Mouse (Mus musculus): Measurements from ENCODE around the gene Itga10. TPM values are rescaled to one million over a fixed set of nuclear protein-coding genes. Genes with fewer than 3 reads are reported as not detected.

Gene Itga10
- polyA plus RNA-seq, 1 experiment from 2014 or later, result 0.31 TPM

- no peak for ATAC-seq
Measured at GRCm38 (mm10) chr3:96701003-96701402, 55.6 kb downstream of the Itga10 start.

GRCm38 (mm10) chr3:96704778-96705177, 59.4 kb downstream of the Itga10 start:
- Histone ChIP-seq H3K4me1 (ENCODE audit: insufficient read depth, low read depth, low read length) (peaks cover 6% of the 10 kb centered on the region; the same call in 1 of the 2 replicates), H3K27me3 (replicated peaks; ENCODE audit: insufficient read depth, low read length) (no peaks in the 10 kb centered on the region), H3K27ac (ENCODE audit: low read length) (no peak overlapping the region), H3K9ac (replicated peaks; ENCODE audit: low read depth) (no peak overlapping the region), H3K4me2 (replicated peaks; ENCODE audit: low read depth, low read length) (no peak overlapping the region), H3K36me3 (ENCODE audit: insufficient read depth, low read length) (peaks cover 23% of the 10 kb centered on the region), H3K4me3 (ENCODE audit: low read depth, low read length) (no peak overlapping the region), H3K9me3 (ENCODE audit: low read length) (no peaks in the 10 kb centered on the region)
- whole genome bisulfite sequencing, result 66% methylated on average over 11 of the region's 11 CpGs
- TF ChIP-seq CTCF (IDR thresholded peaks at IDR 0.05) (peak; percentile 65), EP300 (IDR thresholded peaks at IDR 0.05) (no peak)
- no peak for ATAC-seq
- no peak for DNase-seq (ENCODE audit: low spot score)

More at GRCm38 (mm10) chr3:96701003-96701402, 55.6 kb downstream of the Itga10 start:
- TF ChIP-seq CTCF (IDR thresholded peaks at IDR 0.05) (no peak), EP300 (IDR thresholded peaks at IDR 0.05) (no peak)
- peaks cover 23% of the 10 kb centered on the region for H3K36me3 ChIP-seq (ENCODE audit: insufficient read depth, low read length)
- H3K9me3 ChIP-seq (ENCODE audit: low read length), result no peaks in the 10 kb centered on the region
- no peak overlapping the region for H3K27ac ChIP-seq (ENCODE audit: low read length)
- H3K4me3 ChIP-seq (ENCODE audit: low read depth, low read length), result no peak overlapping the region
- no peak for DNase-seq (ENCODE audit: low spot score)
- peaks cover under 1% of the 10 kb centered on the region; the same call in 1 of the 2 replicates for H3K4me1 ChIP-seq (ENCODE audit: insufficient read depth, low read depth, low read length)
- H3K27me3 ChIP-seq (replicated peaks; ENCODE audit: insufficient read depth, low read length), result no peaks in the 10 kb centered on the region
- 87% methylated on average over 4 of the region's 4 CpGs for WGBS
- H3K9ac ChIP-seq (replicated peaks; ENCODE audit: low read depth), result no peak overlapping the region
- no peak overlapping the region for H3K4me2 ChIP-seq (replicated peaks; ENCODE audit: low read depth, low read length)

DNA sequence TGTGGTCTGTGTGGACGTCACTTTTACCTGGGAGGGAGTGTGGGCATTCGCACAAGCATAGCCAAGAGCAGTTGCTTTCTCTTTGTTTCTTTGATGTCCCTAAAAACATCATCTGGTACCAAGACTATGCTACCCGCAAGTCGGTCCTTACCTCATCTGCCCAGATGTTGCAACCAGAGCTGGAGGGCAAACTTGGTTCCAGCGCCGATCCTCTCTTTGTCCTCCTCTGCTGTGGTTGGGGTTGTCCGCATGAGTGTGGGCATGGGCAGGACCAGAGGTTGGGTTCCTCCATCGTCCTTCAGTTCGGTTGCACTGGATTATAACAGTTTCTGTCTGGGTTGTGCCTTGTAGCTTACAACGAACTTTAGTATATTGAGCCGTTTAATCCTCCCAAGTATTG, 60.8 kb downstream of the Itga10 start:
- Histone ChIP-seq H3K27me3 (replicated peaks; ENCODE audit: insufficient read depth, low read length) (no peaks in the 10 kb centered on the region), H3K4me2 (replicated peaks; ENCODE audit: low read depth, low read length) (no peak overlapping the region), H3K4me3 (ENCODE audit: low read depth, low read length) (no peak overlapping the region), H3K4me1 (ENCODE audit: insufficient read depth, low read depth, low read length) (peaks cover 6% of the 10 kb centered on the region; the same call in 1 of the 2 replicates), H3K9me3 (ENCODE audit: low read length) (no peaks in the 10 kb centered on the region), H3K9ac (replicated peaks; ENCODE audit: low read depth) (no peak overlapping the region), H3K27ac (ENCODE audit: low read length) (no peak overlapping the region), H3K36me3 (ENCODE audit: insufficient read depth, low read length) (peaks cover 24% of the 10 kb centered on the region)
- no peak for TF ChIP-seq EP300 (IDR thresholded peaks at IDR 0.05)
- no peak for TF ChIP-seq CTCF (IDR thresholded peaks at IDR 0.05)
- 91% methylated on average over 11 of the region's 11 CpGs for WGBS
- DNase-seq (ENCODE audit: low spot score) (no peak), ATAC-seq (no peak)

DNA sequence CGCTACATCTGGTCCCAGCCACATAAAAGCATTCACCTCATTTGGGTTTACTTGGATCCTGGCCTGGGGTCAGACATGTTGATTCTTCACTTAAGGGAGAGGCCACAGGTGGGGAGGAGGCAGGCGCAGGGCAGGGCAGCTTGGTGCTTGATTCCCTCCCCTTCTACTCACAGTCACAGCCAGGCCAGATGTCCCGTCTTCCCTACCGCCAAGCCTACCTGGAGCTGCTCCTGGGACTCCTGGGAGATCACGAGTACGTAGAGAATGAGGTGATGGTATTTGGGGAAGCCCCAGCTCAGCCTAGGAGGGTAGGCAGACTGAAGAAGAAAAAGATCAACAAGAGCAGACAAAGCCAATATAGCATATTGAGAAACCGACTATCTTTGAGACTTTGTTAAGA, 61.6 kb downstream of the Itga10 start:
- ATAC-seq (no peak), DNase-seq (ENCODE audit: low spot score) (peak; percentile 13)
- H3K9me3 ChIP-seq (ENCODE audit: low read length), result no peaks in the 10 kb centered on the region
- no peak overlapping the region for H3K4me3 ChIP-seq (ENCODE audit: low read depth, low read length)
- H3K27me3 ChIP-seq (replicated peaks; ENCODE audit: insufficient read depth, low read length), result no peaks in the 10 kb centered on the region
- H3K4me1 ChIP-seq (ENCODE audit: insufficient read depth, low read depth, low read length), result peaks cover 6% of the 10 kb centered on the region; the same call in 1 of the 2 replicates
- peaks cover 27% of the 10 kb centered on the region for H3K36me3 ChIP-seq (ENCODE audit: insufficient read depth, low read length)
- WGBS, result 62% methylated on average over 7 of the region's 7 CpGs
- TF ChIP-seq EP300 (IDR thresholded peaks at IDR 0.05) (no peak), CTCF (IDR thresholded peaks at IDR 0.05) (no peak)
- H3K9ac ChIP-seq (replicated peaks; ENCODE audit: low read depth), result no peak overlapping the region
- H3K27ac ChIP-seq (ENCODE audit: low read length), result no peak overlapping the region
- H3K4me2 ChIP-seq (replicated peaks; ENCODE audit: low read depth, low read length), result no peak overlapping the region

- WGBS, result 5% methylated on average over 39 of the region's 42 CpGs
- DNase-seq (ENCODE audit: low spot score), result peak; percentile 86
- peak within 1 kb of the TSS; percentile 13; the same call in 1 of the 2 replicates for H3K9ac ChIP-seq (replicated peaks; ENCODE audit: low read depth)
- TF ChIP-seq EP300 (IDR thresholded peaks at IDR 0.05), result no peak
- TF ChIP-seq CTCF (IDR thresholded peaks at IDR 0.05), result peak; percentile 98
- H3K4me1 ChIP-seq (ENCODE audit: insufficient read depth, low read depth, low read length), result peaks cover 6% of the 10 kb centered on the region; the same call in 1 of the 2 replicates
- no peaks in the 10 kb centered on the region for H3K9me3 ChIP-seq (ENCODE audit: low read length)
- H3K27ac ChIP-seq (ENCODE audit: low read length), result no peak within 1 kb of the TSS
- H3K4me3 ChIP-seq (ENCODE audit: low read depth, low read length), result peak within 1 kb of the TSS; percentile 36
- peak; percentile 94 for ATAC-seq
- H3K4me2 ChIP-seq (replicated peaks; ENCODE audit: low read depth, low read length), result peak within 1 kb of the TSS; percentile 73
- H3K36me3 ChIP-seq (ENCODE audit: insufficient read depth, low read length), result peaks cover 29% of the 10 kb centered on the region
- H3K27me3 ChIP-seq (replicated peaks; ENCODE audit: insufficient read depth, low read length), result no peaks in the 10 kb centered on the region
Measured at GRCm38 (mm10) chr3:96707903-96708683, 62.7 kb downstream of the Itga10 start, which contains the start of gene Nudt17. Nudt17 (minus strand) TSS chr3:96708562.

DNA sequence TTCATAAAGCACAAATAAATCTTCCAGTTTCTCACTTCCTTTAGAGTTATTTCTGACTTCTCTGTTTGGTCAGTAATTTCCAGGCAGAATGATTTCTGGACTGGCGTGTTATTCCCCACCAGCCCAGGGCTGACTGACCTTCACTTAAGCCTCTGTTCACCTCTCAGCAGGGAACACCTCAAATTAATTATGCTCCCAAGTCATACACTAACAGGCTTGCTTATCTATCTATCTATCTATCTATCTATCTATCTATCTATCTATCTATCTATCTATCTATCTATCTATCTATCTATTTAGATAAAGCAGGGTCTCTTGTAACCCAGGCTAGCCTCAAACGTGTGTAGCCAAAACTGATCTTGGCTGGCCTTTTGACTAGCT, 63.3 kb downstream of the Itga10 start:
- TF ChIP-seq CTCF (IDR thresholded peaks at IDR 0.05), result no peak
- no peak for TF ChIP-seq EP300 (IDR thresholded peaks at IDR 0.05)
- no peak overlapping the region for H3K27ac ChIP-seq (ENCODE audit: low read length)
- H3K36me3 ChIP-seq (ENCODE audit: insufficient read depth, low read length), result peaks cover 35% of the 10 kb centered on the region
- DNase-seq (ENCODE audit: low spot score), result no peak
- ATAC-seq, result 0 out of 2 replicates have a peak, but pooled peaks have one; percentile 1
- peaks cover 6% of the 10 kb centered on the region; the same call in 1 of the 2 replicates for H3K4me1 ChIP-seq (ENCODE audit: insufficient read depth, low read depth, low read length)
- peak overlapping the region; percentile 73; the same call in 1 of the 2 replicates for H3K4me2 ChIP-seq (replicated peaks; ENCODE audit: low read depth, low read length)
- no peaks in the 10 kb centered on the region for H3K27me3 ChIP-seq (replicated peaks; ENCODE audit: insufficient read depth, low read length)
- no peaks in the 10 kb centered on the region for H3K9me3 ChIP-seq (ENCODE audit: low read length)
- no peak overlapping the region for H3K4me3 ChIP-seq (ENCODE audit: low read depth, low read length)
- no peak overlapping the region for H3K9ac ChIP-seq (replicated peaks; ENCODE audit: low read depth)
- WGBS, result 54% methylated on average over 2 of the region's 2 CpGs

Other genes with a start within 250 kb of the Itga10 start
- gene BC107364, start 193.3 kb upstream of the Itga10 start, polyA plus RNA-seq (2015; fragmentation: Nextera tagmentation; extraction: Ambion mirVana), result 0.12 and 0.19 TPM in 2 replicates
- 0.27 and 0.35 TPM in 2 replicates for gene Hfe2, start 120.4 kb upstream of the Itga10 start, polyA plus RNA-seq (2015; fragmentation: Nextera tagmentation; extraction: Ambion mirVana)
- gene Txnip, start 87.6 kb upstream of the Itga10 start, polyA plus RNA-seq (2015; fragmentation: Nextera tagmentation; extraction: Ambion mirVana), result 468 and 502 TPM in 2 replicates
- 0.73 and 0.78 TPM in 2 replicates for gene Gm16253, start 68.6 kb upstream of the Itga10 start, polyA plus RNA-seq (2015; fragmentation: Nextera tagmentation; extraction: Ambion mirVana)
- gene Polr3gl, start 51.4 kb upstream of the Itga10 start, polyA plus RNA-seq (2015; fragmentation: Nextera tagmentation; extraction: Ambion mirVana), result 36.7 and 43.2 TPM in 2 replicates
- 0.18 and 0.37 TPM in 2 replicates for gene Ankrd34a, start 48.9 kb upstream of the Itga10 start, polyA plus RNA-seq (2015; fragmentation: Nextera tagmentation; extraction: Ambion mirVana)
- 5.4 TPM in 2 replicates for gene Lix1l, start 44.4 kb upstream of the Itga10 start, polyA plus RNA-seq (2015; fragmentation: Nextera tagmentation; extraction: Ambion mirVana)
- gene Rbm8a, start 15.7 kb upstream of the Itga10 start, polyA plus RNA-seq (2015; fragmentation: Nextera tagmentation; extraction: Ambion mirVana), result 90.3 and 91.4 TPM in 2 replicates
- gene Pex11b, start 10.2 kb upstream of the Itga10 start, polyA plus RNA-seq (2015; fragmentation: Nextera tagmentation; extraction: Ambion mirVana), result 49.8 and 56.6 TPM in 2 replicates
- not detected in 2 replicates for gene Gm42957, start 10.1 kb upstream of the Itga10 start, polyA plus RNA-seq (2015; fragmentation: Nextera tagmentation; extraction: Ambion mirVana)
- gene Ankrd35, start 24.5 kb downstream of the Itga10 start, polyA plus RNA-seq (2015; fragmentation: Nextera tagmentation; extraction: Ambion mirVana), result 0.42 and 0.44 TPM in 2 replicates
- 26.9 and 31.1 TPM in 2 replicates for gene Pias3, start 50.8 kb downstream of the Itga10 start, polyA plus RNA-seq (2015; fragmentation: Nextera tagmentation; extraction: Ambion mirVana)
- 5.3 and 5.8 TPM in 2 replicates for gene Nudt17, start 63.0 kb downstream of the Itga10 start, polyA plus RNA-seq (2015; fragmentation: Nextera tagmentation; extraction: Ambion mirVana)
- 17.9 and 19.2 TPM in 2 replicates for gene Polr3c, start 82.0 kb downstream of the Itga10 start, polyA plus RNA-seq (2015; fragmentation: Nextera tagmentation; extraction: Ambion mirVana)
- gene Rnf115, start 82.1 kb downstream of the Itga10 start, polyA plus RNA-seq (2015; fragmentation: Nextera tagmentation; extraction: Ambion mirVana), result 42.8 and 43.3 TPM in 2 replicates
- gene Pdzk1, start 183.7 kb downstream of the Itga10 start, polyA plus RNA-seq (2015; fragmentation: Nextera tagmentation; extraction: Ambion mirVana), result 0.06 and 0.17 TPM in 2 replicates
- 0.39 and 0.42 TPM in 2 replicates for gene Cd160, start 183.8 kb downstream of the Itga10 start, polyA plus RNA-seq (2015; fragmentation: Nextera tagmentation; extraction: Ambion mirVana)